Mouse (Mus musculus): Measurements from ENCODE around the gene Dhcr24.

Dhcr24 gene

DNA sequence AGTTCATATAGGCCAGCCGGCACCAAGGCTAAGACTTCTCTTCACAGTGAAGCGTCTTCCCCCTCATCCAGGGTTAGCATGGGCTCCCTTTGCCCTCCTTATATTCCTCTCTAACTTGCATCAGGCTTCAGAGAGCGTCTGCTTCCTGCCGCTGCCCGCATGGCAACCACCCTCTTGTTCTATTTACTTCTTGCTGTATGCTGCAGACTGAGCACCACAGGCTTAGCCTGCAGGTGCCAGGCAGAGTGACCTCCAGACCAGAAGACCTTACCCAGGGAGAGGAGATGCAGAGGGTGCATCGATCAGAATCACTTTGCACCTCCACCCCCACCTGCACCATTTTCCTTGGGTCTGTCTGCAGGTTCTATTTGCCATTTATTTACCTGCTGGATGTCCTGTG lies 1.2 kb downstream of the Dhcr24 start:
- no peak for DNase-seq

GRCm38 (mm10) chr4:106562837-106563790 lies 2.3 kb downstream of the Dhcr24 start:
- DNase-seq = no peak

DNA sequence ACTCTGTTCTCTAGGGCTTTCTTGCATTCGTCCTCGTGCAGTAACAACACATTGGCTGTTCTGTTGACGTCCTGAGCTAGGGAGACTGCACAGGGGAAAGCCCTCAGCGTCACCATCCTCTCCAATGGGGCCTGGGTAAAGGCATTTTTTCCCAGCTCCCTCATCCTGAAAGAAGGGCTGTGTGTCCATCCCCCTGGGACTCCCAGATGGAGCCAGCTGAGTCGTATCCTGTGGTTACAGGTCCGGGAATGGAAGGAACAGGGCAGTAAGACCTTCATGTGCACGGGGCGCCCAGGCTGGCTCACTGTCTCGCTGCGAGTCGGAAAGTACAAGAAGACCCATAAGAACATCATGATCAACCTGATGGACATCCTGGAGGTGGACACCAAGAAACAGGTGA lies 3.3 kb downstream of the Dhcr24 start:
- no peak for DNase-seq

- no peak for DNase-seq
These were observed 8.8 kb downstream of the Dhcr24 start for GRCm38 (mm10) chr4:106569680-106570079.

DNA sequence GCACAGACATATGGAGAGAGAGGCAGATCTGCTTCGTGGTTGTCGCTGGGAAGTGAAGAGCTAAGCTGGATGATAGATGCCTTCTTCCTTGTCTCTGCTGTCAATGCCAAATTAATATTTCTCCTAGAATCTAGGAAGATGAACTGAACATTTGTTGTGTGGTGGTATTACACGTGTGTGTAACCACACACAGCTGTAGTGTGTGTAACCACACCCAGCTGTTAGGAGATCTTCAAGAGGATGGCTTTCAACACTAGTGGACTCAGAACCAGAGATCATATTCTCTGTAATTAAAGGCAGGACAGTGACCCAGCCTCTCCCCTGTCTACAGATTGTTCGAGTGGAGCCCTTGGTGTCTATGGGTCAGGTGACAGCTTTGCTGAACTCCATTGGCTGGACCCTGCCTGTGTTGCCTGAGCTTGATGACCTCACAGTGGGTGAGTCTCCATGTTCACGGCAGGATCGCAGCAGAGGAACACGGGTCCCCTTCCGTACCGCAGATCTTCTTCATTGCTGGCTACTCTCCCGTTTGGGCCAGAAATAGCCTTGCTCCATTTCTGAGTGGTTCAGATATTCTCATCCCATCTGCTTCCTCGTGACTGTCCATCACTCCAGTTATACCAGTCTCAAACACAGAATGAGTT lies 10.4 kb downstream of the Dhcr24 start:
- DNase-seq = no peak

- DNase-seq = no peak
These were observed 14.2 kb downstream of the Dhcr24 start for GRCm38 (mm10) chr4:106575022-106575421.

DNA sequence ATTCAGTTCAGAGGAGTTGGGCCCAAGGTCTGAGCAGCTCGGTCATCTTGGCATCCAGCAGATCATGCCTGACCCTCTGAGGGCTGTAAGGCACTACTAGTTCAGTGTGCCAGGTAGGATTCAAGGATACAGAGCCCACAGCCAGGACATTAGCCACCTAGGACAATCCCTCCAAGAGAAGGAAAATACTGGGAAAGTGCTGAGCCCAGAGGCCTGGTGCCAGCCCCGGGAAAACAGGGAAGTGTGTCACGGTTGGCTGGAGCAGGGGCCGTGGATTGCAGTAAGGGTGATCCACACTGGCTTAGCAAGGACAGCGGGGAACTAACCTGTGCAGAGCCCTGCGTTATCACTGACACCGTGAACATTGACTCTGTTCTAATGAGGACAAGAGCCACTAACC lies 16.7 kb downstream of the Dhcr24 start:
- DNase-seq = no peak

- peak; percentile 49 for DNase-seq
These were observed 20.5 kb downstream of the Dhcr24 start for GRCm38 (mm10) chr4:106581176-106581864.

DNA sequence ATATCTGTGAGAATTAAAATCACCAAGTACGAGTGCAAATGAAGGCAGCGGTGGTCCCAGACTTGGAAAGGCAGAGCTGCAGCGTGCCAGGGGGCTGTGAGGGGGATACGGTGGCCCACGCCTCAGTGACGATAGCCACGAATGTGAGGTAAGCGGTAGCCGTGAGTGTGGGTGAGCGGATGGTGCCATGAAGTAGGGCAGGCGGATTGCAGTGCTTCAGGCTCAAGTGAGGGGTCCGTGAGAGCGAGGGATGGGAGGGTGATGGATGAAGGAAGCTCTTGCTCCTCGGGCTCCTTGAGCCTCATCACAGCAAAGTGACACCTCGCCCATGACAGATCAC lies 21.0 kb downstream of the Dhcr24 start:
- DNase-seq = no peak

DNA sequence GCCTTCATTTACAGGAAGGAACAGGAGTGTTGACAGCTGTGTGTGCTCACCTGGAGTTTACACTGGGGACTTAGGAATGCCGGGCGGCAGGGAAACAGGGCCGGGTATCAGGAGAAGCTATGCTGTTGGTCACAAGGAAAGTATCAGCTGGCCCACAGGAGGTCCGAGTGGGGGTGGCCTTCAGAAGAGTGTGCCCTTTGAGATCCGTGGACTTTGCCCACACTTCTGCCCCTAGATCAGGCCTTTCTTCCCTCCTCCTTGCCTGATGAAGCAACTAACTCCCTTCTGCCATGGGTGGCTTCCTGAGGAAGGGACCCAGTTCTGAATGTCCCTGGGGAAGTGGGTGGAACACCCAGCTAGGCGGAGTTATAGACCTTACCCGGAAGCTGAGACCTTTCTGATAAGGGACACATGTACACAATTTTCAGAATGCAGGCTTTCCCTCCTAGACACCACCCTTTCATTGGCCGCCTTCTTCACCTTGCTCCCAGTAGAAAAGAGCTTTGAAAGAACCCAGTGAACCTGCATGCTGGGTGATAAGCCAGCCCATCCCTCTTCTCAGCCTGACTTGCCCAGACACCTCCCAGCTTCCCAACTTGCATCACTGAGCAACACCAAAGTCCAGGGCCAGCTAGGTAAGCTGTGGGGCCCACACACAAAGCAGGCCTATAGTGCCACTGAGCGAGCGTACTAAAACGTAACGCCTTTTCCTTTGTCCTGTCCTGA lies 21.8 kb downstream of the Dhcr24 start:
- DNase-seq = peak; percentile 81

- no peak for DNase-seq
These were observed 23.8 kb downstream of the Dhcr24 start for GRCm38 (mm10) chr4:106584665-106585064.

DNA sequence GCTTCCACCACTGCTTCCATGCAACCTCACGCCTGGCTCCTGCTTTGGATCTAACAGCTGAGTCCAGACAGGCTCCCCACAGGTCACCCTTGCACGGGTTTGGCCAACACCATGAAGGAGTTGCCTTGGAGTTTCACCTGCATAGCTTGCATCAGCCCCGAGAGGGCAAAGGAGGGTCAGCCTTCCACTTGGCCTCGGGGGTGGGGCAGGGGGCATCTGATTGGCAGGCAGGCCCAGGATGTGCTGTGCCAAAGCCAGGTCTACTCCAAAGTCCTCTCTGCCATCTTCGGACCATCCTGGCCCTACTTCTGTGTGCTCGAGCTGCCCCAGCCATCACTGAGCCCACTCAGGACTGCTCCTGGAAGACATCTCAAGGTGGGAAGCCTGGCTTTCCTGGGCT lies 26.2 kb downstream of the Dhcr24 start:
- DNase-seq = no peak

GRCm38 (mm10) chr4:106590142-106590541 lies 29.3 kb downstream of the Dhcr24 start:
- no peak for DNase-seq

DNA sequence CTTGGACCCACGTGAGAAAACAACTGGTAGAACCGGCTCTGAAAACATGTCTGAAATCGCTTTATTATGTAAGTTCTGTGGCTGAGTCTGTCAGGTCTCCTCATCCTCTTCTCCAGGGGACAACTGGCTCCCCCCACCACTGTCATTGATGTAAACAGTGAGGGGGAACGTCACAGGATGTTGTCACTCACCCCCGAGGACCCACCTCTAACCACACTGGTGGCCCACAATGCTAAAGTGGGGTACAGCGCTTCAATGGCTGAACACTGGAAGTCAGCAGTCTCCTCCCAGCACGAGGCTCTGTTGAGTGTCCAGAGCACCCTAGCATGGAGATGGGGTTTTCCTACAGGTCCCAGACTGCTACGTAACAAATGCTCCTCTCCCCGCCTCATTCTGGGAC lies 30.0 kb downstream of the Dhcr24 start:
- DNase-seq = no peak

DNA sequence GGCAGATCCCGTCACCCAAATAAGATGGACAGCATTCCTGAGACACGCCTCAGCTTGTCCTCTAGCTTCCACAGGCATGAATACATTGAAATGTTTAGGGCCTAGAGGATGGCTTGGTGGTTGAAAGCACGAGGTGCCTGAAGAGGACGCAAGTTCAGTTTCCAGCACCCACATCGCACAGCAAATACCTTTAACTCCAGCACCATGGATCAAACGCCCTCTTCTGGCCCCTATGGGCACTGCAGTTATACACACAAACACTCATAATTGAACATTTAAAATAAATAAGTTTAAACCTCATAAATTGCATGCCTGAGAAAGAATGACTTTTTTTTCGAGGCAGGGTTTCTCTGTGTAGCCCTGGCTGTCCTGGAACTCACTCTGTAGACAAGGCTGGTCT lies 32.8 kb downstream of the Dhcr24 start:
- DNase-seq = peak; percentile 47

GRCm38 (mm10) chr4:106596200-106596599 lies 35.4 kb downstream of the Dhcr24 start:
- no peak for DNase-seq

- no peak for DNase-seq
These were observed 36.2 kb downstream of the Dhcr24 start for GRCm38 (mm10) chr4:106597055-106597454.

- no peak for DNase-seq
These were observed 36.9 kb downstream of the Dhcr24 start for GRCm38 (mm10) chr4:106597741-106598140.

DNA sequence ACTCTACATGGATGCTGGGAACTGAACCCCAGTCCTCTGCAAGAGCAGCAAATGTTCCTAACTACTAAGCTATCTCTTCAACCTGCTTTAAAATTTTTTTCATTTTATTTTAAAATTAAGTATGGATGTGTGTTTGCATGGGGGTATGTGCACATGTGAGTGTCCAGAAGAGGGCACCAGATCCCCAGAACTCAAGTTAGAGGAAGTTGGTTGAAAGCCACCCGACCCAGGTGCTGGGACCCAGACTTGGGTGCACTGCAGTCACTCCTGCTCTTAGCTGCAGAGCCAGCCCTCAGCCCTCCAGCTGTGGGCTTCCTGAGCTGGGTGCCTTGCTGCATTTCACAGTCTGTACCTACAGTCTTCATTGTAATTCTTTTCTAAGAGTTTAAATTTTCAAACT lies 38.6 kb downstream of the Dhcr24 start:
- DNase-seq = no peak

DNA sequence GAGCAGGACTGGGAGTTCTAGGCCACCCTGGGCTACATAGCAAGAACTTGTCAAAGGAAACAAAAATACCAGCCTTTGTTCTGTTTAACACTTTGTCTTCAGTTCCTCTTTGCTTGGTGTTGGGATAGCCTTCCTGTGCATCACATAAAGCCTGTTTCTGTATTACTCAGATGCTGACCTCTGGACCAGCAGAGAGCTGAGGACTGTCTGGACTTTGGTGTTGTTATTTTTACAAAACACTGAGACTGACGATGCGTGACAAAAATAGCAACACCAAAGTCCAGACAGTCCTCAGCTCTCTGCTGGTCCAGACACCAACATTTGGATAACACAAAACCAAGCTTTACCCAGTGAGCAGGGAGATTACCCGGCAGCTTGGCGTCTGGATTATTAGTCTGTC lies 39.9 kb downstream of the Dhcr24 start:
- no peak for DNase-seq

GRCm38 (mm10) chr4:106606639-106607554 lies 46.1 kb downstream of the Dhcr24 start:
- DNase-seq = peak; percentile 60

DNA sequence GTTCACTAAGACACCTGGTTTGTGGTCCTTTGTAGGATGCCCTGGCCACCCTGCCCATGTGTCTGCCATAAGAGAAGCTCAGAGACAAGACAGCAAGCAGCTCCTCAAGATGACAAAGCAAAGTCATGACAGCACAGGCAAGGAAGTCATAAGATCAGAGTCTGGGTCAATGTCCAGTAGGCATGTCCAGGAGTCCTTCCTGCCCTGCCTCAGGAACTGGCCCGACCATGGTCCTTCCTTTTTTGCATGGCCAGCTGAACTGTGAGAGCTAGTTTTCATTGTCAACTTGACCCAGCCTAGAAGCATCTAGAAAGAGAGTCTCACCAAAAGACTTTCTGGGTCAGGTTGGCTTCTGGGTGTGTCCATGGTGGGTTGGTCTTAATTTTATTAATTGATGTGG lies 47.1 kb downstream of the Dhcr24 start:
- no peak for DNase-seq
